Mouse (Mus musculus) hindbrain, postnatal 0 days (tissue): ENCODE data around the gene Tmem236. TPM values are rescaled to one million over a fixed set of nuclear protein-coding genes. Genes with fewer than 3 reads are reported as not detected.

Experiments
- ATAC-seq: fragments of 200-750 bp; cut with Nextera tagmentation; 2 replicates; pipeline ENCODE4 v1.8.0; 2017; ENCODE audit warnings: mild to moderate bottlenecking, moderate TSS enrichment, moderate library complexity
- DNase-seq: peaks from one replicate; pipeline ENCODE4 v3.0.0-alpha.2; 2015; ENCODE audit warnings: low spot score
- H3K27ac ChIP-seq: fragments of 300-500 bp; sonication (generic); 2 replicates; pipeline ENCODE4 v1.5.1; 2014; ENCODE audit warnings: mild to moderate bottlenecking
- H3K27me3 ChIP-seq: fragments of 300-500 bp; sonication (generic); 2 replicates; pipeline ENCODE4 v1.6.1; 2014; ENCODE audit warnings: low read length, mixed read lengths; ENCODE audit not compliant: insufficient read depth
- H3K36me3 ChIP-seq: fragments of 300-500 bp; sonication (generic); 2 replicates; pipeline ENCODE4 v1.6.1; 2014; ENCODE audit warnings: low read length, mixed read lengths; ENCODE audit not compliant: insufficient read depth
- H3K4me1 ChIP-seq: fragments of 300-500 bp; sonication (generic); 2 replicates; pipeline ENCODE4 v1.6.1; 2014; ENCODE audit warnings: antibody characterized with exemption, low read length, mixed read lengths; ENCODE audit not compliant: insufficient read depth
- H3K4me2 ChIP-seq: fragments of 300-500 bp; sonication (generic); 2 replicates; pipeline ENCODE4 v1.6.1; 2014; ENCODE audit warnings: low read depth, mild to moderate bottlenecking, low read length, moderate library complexity, mixed read lengths
- H3K4me3 ChIP-seq: fragments of 300-500 bp; sonication (generic); 2 replicates; pipeline ENCODE4 v1.5.1; 2014; ENCODE audit warnings: low read length
- H3K9ac ChIP-seq: fragments of 300-500 bp; sonication (generic); replicated peaks from 2 replicates; pipeline ENCODE4 v1.6.1; 2014; ENCODE audit warnings: mild to moderate bottlenecking, low read length, moderate library complexity, mixed read lengths
- H3K9me3 ChIP-seq: fragments of 300-500 bp; sonication (generic); 2 replicates; pipeline ENCODE4 v1.6.1; 2016; ENCODE audit warnings: low read length, mixed read lengths
- CTCF ChIP-seq: IDR thresholded peaks from 2 replicates; pipeline ENCODE4 v1.5.1; 2016; ENCODE audit warnings: antibody characterized with exemption, control low read depth, low read depth
- WGBS: fragments of 180-500 bp; shearing (Covaris S2); extraction: QIAGEN DNeasy Blood & Tissue Kit; methylation state at CpG from one replicate; pipeline ENCODE4 v1.1.7; 2014; 5-methylcytosine and 5-hydroxymethylcytosine counted together
- microRNA counts: library from miRNA; unstranded; fragments of <30 nt; microRNA quantifications from one replicate; lab custom pipeline; 2015
- microRNA-seq, 2 experiments: library from miRNA; unstranded; fragments of <30 nt; microRNA quantifications; one replicate each; pipeline ENCODE4; 2016
- polyA plus RNA-seq: library from polyadenylated mRNA; unstranded; fragments of >200 nt; fragmentation: Nextera tagmentation; extraction: Ambion mirVana; gene quantifications from 2 replicates; pipeline ENCODE4 v1.2.1, GENCODE M21; 2015
- total RNA-seq: library from RNA; depleted of rRNA; stranded (reverse); fragments of >200 nt; gene quantifications from 2 replicates; pipeline ENCODE4 v1.2.3, GENCODE M21; 2014; rRNA removed

Gene Tmem236
- total and polyA plus RNA-seq, 2 experiments from 2014 or later = 0.10 to 0.25 TPM

GRCm38 (mm10) chr2:14258345-14258850, 84.1 kb downstream of the Tmem236 start:
- no peak overlapping the region for H3K9ac ChIP-seq
- H3K9me3 ChIP-seq = no peaks in the 10 kb centered on the region
- ATAC-seq (no peak), DNase-seq (no peak)
- H3K4me1 ChIP-seq = no peaks in the 10 kb centered on the region
- H3K27ac ChIP-seq = no peak overlapping the region
- no peak for TF ChIP-seq CTCF
- no peaks in the 10 kb centered on the region for H3K27me3 ChIP-seq
- no peaks in the 10 kb centered on the region for H3K36me3 ChIP-seq
- no peak overlapping the region for H3K4me2 ChIP-seq
- H3K4me3 ChIP-seq = no peak overlapping the region

DNA sequence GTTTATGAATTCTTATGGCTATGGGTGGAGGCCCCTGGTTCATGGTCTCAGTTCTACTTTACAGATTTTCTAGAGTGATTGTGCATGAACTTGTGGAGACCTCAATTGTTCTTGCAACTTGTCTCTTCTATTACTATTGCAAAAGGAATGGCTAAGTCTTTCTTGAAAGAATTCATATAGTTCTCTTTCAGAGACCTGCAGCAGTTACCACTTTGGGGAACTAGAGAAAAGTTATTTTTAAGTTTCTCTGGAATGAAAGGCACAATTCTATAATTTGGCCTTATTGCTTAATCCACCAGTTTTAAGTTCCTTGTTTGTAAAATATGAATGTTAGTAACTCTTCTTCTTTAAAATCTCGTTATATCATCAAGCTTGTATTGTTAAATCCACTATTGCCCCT, 87.8 kb downstream of the Tmem236 start:
- H3K4me3 ChIP-seq = no peak overlapping the region
- H3K9ac ChIP-seq = no peak overlapping the region
- ATAC-seq (no peak), DNase-seq (no peak)
- 80% methylated on average over 1 of the region's 1 CpGs for WGBS
- H3K9me3 ChIP-seq = no peaks in the 10 kb centered on the region
- H3K27me3 ChIP-seq = no peaks in the 10 kb centered on the region
- no peak overlapping the region for H3K4me2 ChIP-seq
- no peak overlapping the region for H3K27ac ChIP-seq
- TF ChIP-seq CTCF = no peak
- H3K36me3 ChIP-seq = no peaks in the 10 kb centered on the region
- H3K4me1 ChIP-seq = no peaks in the 10 kb centered on the region

DNA sequence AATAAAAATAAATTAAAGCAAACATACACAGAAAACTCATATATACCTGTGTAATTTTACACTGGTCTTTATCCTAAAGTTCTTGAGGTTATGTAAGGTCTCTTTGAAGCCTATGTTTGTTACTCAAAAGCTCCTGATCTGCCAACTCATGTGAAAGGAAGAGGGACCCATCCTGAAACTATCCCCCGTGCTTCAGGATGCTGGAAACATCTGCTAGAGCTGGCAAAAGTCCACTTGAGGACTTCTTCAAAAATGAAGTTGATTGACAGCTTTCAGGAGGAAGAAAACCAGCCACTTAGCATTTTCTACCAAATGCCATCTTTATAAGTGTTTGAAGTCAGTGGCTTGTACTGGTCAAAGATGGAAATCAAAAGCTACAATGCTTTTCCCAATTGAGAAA, 94.8 kb downstream of the Tmem236 start:
- TF ChIP-seq CTCF = no peak
- no peaks in the 10 kb centered on the region for H3K36me3 ChIP-seq
- no peaks in the 10 kb centered on the region for H3K4me1 ChIP-seq
- H3K27ac ChIP-seq = no peak overlapping the region
- ATAC-seq (no peak), DNase-seq (no peak)
- H3K9ac ChIP-seq = no peak overlapping the region
- no peak overlapping the region for H3K4me3 ChIP-seq
- no peaks in the 10 kb centered on the region for H3K27me3 ChIP-seq
- no peaks in the 10 kb centered on the region for H3K9me3 ChIP-seq
- 48% methylated on average over 1 of the region's 1 CpGs for WGBS
- no peak overlapping the region for H3K4me2 ChIP-seq

MicroRNA genes within 50 kb of the gene (microRNA counts, 519-probe panel; counts per million panel counts)
- microRNA mmu-miR-511 (lab: Ali Mortazavi, UCI) = not detected

Small RNA genes lying within 50 kb of the gene (microRNA-seq; reads per million reads assigned to microRNA genes)
- 9.0 to 10.7 reads per million in 2 experiments for gene Mir511

Other genes starting within 250 kb of the Tmem236 start
- gene Hacd1, start 118.4 kb upstream of the Tmem236 start, total RNA-seq = 59.8 and 67.6 TPM in 2 replicates
- gene Hacd1, start 118.4 kb upstream of the Tmem236 start, polyA plus RNA-seq = 87.7 and 88.5 TPM in 2 replicates
- gene Stam, start 100.4 kb upstream of the Tmem236 start, total RNA-seq = 75.8 and 85.6 TPM in 2 replicates
- gene Stam, start 100.4 kb upstream of the Tmem236 start, polyA plus RNA-seq = 90.0 and 95.9 TPM in 2 replicates
- gene Mrc1, start 54.9 kb downstream of the Tmem236 start, total RNA-seq = 6.0 and 10.3 TPM in 2 replicates
- gene Mrc1, start 54.9 kb downstream of the Tmem236 start, polyA plus RNA-seq = 3.6 and 4.7 TPM in 2 replicates
- gene Slc39a12, start 213.8 kb downstream of the Tmem236 start, total RNA-seq = 24.0 and 27.6 TPM in 2 replicates
- 10.5 and 10.8 TPM in 2 replicates for gene Slc39a12, start 213.8 kb downstream of the Tmem236 start, polyA plus RNA-seq